Mouse (Mus musculus): ENCODE results near the gene Pitx2.

Gene Pitx2

DNA sequence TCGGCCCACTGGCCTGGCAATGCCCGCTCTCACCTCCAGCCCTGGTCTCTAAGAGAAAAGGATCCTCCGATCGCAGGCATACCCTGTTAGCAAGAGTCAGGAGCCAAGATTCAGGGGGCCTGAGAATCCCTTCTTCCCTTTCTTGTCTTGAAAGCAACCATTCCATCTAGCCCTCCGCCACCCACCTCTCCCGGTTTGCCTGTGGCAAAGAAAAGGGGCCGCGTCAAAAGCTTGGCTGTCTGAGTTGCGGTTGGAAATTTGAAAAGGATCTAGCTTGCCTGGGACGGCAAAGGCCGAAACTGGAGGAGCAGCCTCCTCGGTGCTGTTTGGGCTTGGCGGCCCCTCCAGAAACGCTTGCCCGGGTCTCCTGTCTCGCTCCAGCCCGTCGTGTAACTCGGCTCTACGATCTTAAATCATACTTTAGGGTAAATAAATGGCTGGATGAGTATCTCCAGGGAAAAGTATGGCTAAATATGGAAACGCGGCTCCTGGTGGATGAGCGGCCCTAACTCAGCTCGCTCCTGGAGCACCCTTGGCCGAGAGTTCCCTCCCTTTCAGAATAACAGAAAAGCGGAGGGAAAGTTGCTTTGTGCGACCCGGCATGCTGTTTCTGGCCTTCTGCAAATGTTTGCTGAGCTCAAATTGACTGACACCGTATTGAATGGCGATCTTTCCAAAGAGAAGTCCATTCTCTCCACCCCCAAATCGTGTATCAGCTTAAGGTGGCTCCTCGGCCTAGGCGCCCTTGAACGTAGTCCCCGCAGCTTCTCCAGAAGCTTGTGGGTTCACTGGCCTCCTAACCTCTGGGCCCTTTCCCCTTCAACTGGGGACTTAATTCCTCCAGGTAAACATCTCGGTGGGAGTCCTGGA lies 3.4 kb downstream of the Pitx2 start:
- no peak for DNase-seq

DNA sequence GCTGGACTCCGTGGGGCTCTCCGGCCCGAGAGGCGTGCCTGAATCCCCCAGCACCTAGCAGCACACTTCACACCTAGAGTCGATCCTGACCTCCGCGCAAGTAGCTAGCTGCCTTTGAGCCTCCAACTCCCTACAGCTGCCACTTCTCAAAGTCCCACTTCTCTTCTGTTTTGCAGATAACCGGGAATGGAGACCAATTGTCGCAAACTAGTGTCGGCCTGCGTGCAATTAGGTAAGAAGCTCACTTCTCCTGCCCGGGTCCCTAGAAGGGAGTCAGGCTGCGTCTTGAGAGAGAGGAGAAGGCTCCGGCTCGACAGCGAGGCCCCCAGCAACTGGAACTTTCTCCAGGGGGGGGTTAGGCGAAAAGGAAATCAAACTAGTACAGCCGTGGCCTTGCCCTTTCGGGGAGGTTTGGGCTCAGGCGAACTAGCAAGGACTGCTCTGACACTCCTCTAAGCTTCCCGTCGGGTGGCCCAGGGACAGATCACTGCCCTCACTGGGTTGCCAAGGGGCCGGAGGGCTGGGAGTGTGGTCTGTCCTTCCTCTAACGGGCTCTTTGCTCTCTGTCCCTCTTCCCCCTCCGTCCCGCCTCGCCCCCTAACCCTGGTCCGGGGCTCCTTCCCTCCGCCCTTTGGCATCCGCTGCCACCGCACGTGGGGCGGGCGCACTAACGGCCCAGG lies 4.2 kb downstream of the Pitx2 start:
- DNase-seq: no peak

DNA sequence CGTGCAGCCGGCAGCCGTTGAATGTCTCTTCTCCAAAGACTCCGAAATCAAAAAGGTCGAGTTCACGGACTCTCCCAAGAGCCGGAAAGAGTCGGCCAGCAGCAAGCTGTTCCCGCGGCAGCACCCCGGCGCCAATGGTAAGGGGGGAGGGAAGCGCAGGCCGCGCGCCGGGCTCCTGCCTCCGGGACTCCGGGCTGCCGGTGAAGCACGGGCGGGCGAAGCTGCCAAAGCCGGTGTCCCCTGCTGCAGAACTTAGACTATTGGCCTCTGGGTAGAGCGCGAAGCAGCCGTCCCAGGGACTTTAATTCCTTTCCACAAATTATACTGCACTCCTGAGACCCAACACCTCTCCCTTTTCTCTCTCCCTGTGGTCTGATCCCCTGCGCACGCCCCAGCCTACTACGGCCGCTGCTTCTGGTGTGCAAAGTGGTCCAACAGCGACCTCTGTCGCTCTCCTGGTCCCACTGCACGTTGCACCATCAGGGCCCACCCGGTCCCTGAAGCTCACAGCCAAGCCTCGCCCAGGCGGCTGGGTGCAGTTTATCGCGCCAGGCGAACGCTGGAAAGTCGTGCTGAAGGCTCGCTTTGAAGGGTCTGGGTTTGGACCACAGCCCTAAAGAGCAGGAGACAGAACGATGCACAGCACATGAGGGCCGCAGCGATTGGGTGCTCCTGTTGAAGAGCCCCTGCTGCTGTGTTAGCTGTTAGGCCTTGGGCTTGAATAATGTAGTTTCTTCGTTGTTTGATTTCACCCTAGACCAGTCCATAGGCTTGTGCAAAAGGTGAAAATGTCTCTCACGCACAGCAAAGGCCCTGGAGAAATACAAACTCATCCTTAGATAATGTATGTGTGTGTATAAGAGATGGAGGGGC lies 5.0 kb downstream of the Pitx2 start:
- DNase-seq: peak; percentile 66

DNA sequence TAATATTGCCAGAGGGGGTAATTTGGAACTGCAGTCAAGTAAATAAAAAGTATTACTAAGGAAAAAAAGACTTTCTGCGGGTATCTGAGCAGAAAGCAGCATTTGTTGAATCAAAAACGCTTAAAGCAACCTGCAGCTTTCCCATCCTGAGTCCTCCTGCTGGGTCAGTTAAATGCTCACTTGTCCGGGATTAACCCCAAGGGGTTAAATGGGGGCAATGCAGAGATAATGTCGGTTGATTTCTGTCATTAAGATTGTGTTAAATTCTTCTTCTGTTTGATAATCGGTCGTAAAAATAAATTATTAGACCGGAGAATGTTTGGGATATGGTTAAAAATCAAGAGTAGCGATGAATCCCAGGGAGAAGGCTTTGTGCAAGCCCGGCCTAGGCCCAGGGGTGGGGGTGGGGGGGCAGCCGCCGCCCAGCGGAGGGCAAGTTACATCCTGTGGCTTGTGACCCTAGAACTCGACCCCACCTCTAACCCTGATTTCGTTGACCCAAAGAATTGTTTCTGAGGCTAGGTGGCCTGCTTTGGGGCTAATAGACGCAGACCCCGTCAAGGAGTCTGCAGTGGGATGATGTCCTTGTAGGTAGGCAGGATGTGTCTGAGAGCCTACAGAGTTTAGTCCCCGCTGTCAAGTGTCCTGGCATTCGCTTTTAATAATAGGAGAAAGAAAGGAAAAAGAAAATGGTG lies 6.0 kb downstream of the Pitx2 start:
- DNase-seq: no peak

DNA sequence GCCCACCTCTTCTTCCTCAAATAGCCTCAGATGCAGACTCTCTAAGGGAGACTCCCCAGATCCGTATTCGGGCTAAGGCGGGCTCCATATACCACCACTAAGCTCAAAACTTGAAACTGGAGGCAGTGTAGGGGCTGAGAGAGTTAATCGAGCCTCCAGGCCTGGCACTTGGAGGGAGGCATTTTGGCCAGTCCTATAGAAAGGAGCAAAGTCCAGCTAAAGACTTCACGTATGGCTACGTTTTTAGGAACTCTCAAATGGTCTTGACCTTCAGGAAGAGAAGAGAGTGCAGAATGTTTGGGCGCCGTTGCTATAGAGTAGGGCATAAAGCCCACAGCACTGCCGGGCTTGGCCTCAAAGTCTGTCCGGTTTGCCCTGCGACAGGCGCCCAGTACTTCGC lies 7.1 kb downstream of the Pitx2 start:
- no peak for DNase-seq

DNA sequence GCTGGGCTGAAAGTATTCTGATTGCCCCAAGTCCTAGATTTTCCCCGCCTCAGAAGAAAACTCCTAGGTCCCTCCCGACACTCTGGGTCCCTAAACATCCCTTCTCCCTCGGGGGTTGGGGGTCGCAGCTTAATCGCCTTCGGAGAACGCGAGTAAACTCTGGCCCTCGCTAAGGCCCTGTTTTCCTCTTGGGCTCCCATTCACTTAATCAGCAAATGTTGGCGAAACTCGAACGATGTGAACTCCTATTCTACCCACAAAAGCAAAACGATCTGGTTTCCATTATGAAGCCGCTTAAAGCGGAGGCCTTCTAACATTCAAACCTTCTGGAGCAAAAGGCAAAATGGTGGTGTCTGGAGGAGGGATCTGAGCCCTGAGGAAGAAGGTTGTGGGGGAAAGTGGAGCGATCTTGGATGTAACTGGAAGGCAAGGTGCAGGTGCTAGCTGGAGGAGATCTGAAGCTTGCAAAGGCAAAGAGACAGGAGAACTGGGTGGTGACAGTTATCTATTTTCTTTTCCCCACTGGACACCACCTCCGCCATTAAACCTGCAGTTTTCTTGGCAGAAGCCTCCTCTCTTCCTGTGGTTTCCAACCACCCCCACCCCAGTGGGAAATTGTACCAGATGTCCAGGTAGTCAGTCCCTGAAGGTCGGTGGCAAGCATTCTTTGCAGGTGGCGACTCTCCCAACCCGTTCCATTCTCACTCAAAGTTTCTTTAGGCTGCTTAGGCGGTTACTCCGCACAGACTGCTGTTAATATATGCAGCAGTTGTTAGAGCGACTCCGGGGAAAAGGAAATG lies 7.8 kb downstream of the Pitx2 start:
- no peak for DNase-seq

DNA sequence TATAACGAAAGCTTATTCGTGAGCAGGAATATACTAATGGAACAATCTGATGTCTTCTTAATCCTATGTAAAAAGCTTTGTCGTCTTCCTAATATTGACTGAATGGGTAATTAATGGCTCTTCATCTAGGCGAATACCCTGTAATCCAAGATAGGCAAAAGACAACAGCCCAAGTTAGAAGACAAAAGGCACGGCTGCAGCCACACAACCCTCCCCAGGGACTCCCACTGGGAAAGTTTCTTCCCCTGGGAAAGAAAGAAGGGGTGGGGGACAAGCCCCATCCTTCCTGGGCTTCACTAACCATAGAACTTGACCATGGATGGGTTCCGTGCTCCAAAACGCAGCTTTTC lies 8.3 kb downstream of the Pitx2 start:
- no peak for DNase-seq

DNA sequence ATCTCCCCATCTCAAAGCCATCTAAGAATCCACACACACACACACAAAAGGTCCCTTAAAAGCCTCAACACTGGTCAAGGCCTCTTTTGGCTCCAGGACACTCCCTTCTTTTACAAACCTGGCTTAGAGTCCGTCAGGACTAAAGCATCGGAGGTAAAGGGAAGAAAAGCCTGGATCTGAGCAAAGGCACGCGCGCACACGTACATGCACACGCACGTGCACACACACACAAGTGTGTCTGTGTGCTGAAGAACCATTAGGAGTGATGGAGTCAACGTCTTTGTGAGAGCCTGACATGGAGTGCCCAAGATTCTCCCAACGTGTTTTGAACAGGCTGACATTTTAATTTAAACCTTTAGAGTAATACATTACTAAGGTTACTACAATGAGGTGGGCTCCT lies 8.7 kb downstream of the Pitx2 start:
- no peak for DNase-seq

DNA sequence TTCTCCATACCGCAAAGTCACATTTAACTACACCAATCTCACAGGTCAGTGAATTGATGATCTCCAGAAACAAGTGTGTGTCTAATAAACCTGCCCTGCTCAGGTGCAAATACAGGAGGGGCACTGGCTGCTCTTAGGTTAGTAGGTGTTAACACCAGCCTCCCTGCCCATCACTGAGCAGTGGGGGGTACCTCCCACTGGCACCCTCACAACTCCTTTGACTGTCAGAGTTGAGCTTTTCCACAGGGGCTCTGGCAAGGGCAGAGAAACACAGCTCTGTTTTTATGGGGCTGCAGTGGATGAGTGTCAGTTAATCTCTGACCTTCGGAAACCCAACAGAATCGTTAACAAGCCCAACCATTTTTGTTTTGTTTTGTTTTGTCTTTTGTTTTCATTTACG lies 9.6 kb downstream of the Pitx2 start:
- DNase-seq: no peak

DNA sequence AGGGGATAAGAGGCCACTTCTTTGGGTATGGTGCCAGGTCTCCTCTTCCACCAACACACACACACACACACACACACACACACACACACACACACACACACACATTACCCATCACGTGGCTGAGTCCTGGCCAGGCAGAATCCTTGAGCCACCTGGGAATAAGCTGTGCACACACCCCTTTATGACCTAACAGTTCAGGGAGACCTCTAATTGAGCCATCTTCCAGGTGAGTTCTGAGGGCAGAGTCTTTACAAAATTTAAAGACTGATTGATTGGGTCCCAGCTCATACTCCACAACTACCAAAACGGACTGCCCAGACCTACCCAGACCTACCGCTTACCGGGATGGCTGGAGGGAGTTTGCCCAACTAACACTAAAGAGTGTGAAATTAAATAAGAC lies 10.1 kb downstream of the Pitx2 start:
- DNase-seq: no peak

DNA sequence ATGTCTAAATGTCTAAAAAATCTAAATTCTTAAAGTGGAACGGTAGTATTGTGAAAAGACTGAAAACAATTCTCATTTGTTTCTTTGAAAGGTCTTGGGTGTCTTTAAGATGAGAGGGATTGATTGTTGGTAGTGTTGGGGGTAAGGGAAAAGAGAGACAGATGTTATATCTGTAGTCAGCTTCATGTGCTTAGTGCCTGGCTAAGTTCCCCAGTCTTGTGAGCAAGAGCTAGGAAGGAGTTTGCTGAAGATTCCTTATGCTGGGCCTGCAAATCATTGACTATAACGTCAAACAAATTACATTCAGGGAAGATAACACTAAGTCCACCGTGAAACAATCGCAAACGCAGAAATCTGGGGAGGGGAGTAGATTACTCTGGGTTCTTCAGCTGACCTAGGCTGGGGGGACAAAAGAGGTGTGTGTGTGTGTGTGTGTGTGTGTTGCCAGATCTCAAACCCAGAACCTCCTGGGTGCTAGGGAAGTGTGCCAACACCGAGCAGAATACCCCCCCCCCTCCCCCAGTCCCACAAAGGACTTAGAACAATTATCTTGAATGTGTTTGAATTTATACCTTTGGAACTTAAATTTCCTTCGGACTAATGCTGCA lies 12.5 kb downstream of the Pitx2 start:
- DNase-seq: no peak

DNA sequence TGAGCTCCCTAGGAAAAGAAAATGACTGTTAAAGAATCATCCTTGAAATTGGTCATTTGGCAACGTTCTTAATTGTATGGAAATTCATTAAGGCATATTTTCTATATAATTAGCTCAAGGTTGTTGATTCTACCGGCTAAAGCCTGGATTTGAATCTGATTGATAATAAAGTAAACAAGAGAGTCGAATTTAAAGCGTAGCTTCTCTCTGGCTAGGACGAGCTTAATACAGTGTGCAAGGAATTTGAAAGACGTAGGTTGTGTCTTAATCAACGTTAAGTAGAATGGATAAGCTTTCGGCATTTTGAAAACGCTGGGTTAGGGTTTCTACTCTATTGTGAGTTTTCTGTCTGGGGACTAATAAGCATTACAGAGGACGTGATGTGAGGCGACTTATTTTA lies 13.1 kb downstream of the Pitx2 start:
- no peak for DNase-seq

DNA sequence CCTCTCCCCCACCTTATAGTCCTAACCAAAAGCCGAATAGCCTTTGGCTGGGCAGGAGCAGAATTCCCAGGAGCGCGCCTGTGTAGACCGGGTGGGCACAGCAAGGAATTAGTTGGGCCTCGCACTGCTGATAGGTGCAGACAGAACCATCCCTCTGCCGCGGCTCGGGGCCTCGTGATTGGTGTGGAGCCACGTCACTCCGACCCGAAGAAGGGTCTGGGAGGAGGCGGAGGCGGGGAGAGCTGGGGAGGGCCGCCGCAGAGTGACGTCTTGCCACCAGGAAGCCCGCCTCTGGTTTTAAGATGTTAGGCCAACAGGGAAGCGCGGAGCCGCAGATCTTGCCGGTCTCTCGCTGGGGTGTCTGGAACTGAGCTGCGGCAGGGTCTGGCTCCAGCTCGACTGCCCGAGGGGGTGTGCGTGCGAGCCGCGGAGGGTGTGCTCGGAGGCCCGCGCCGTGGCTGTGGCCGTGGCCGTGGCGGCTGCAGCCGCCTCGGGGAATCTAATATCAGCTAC lies 14.0 kb downstream of the Pitx2 start:
- DNase-seq: peak; percentile 81

DNA sequence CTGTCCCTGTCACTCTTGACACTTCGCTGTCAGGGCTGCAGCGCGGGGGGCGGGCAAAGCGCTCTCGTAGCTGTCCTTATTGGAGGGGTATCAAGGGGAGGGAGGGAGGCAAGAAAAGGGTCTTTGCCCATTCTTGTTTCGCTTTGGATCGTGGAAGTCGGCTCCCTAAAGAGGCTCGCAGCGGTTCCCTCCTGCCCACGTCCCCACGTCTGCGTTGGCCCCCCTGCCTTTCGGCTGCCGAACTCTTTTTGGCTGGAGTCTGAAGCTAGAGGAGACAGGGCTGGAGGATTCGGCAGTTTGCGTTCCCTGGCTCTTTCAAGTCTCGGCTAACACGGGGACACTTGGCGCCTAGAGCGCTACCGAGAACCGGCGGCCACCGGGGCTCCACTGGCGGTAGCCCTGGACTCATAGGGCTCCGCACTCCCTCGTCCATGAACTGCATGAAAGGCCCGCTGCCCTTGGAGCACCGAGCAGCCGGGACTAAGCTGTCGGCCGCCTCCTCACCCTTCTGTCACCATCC lies 14.5 kb downstream of the Pitx2 start:
- no peak for DNase-seq

DNA sequence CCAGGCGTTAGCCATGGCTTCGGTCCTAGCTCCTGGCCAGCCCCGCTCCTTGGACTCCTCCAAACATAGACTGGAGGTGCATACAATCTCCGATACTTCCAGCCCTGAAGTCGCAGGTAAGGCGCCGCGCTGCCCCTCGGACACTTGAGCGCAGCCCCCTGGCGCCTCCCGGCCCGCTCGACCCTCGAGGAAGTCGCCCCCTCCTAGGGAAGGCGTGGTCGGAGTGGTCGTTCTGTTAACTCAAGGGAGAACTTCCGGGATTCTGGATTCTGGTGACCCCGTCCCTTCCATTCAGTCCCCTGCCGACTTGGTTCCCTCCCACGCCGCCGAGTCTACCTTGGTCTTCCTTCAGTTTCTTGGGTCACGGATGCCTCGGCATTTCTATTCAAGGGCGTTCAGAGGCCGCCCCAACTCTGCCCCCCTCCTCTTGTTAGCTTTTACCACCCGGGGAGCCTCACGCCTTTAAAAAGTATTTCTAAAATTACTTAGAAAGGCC lies 15.0 kb downstream of the Pitx2 start:
- DNase-seq: no peak

DNA sequence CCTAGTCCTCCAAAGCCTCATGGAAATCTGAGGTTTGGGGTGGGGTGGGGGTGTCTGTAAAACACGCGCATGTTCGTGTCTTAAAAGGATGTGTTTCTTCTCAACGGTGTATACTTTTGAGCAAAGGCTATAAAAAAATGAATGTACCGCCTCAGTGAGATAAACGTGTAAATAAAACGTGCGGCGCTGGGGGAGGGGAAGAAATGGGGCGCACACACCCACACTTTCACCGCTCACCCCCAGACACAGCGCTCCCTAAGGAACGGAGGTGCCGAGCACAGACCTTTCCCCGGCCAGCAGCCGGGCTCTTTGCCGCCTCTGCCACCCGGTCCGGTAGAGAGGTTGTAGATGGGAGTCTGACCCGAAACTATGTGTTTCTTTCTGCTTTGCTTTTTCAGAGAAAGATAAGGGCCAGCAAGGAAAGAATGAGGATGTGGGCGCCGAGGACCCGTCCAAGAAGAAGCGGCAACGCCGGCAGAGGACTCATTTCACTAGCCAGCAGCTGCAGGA lies 15.6 kb downstream of the Pitx2 start:
- DNase-seq: no peak

DNA sequence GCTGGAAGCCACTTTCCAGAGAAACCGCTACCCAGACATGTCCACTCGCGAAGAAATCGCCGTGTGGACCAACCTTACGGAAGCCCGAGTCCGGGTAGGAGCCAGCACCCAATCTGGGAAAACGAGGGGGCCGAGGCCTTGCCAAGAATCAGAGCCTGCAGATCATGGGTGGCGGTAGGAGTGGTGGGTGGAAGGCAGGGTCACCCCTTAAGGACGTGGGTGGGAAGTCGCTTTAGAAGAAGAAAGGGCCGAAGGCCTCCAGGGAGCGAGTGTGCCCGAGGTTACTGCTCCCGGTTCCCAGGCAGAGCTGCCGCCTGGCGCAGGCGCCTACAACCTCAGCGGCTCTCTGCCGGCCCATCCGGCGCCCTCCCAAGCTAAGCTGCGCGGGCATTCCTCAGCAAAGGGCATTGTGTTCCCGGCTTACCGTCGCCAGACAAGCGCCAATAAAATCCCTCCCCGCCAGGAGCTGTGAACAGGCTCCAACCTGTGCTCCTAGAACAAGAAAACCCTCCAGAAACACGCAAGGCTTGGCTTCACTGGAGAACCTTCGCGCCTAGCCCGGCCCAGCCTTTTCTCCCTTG lies 16.2 kb downstream of the Pitx2 start:
- DNase-seq: peak; percentile 52

DNA sequence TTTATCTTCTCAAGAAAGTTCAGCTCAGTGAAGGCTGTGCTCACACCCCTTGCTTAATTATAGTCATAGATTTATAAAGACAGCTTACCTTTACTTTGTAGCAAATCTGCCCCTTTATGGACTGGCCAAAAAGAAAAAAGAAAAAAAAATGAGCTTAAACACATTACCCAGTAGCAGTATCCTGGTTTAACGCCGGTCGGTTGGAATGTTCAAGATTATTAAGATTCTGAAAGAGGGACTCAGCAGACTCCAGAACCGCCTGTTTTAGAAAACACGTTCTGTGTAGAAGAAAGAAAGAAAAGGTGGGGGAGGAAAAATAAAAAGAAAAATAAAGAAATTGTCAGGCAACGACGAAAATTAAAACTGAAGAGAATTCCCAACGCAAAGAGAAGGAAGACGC lies 16.8 kb downstream of the Pitx2 start:
- DNase-seq: no peak

DNA sequence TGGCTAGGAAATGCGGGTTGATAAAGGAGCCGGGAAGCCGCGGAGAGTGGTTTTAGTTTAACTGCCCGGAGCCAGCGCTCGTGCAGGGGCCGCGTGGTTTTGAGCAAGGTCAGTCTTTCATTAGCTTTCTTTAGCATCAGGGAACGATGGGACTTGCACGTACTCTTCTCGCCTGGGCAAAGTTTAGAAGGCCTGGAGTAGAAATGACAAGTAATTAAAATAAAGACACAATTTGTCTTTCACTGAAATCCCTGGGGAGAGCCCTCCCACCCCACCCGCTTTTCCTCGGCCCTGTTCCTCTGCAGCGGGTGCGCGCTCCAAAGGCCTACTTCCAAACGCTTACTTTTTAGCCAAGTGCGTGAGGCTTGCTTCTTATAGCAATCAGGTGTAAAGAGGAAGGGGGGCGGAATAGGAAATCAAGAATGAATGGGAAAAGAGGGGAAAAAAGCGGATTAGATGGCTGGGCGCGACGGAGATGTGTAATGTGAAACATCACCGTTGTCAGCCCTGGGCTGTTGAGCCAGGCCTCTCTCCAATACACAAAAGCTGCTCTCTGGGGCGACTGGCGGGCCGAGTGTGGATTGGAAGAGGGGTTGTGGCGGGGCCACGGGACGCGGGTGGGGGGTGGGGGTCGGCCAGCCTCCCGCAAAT lies 17.4 kb downstream of the Pitx2 start:
- DNase-seq: peak; percentile 56

DNA sequence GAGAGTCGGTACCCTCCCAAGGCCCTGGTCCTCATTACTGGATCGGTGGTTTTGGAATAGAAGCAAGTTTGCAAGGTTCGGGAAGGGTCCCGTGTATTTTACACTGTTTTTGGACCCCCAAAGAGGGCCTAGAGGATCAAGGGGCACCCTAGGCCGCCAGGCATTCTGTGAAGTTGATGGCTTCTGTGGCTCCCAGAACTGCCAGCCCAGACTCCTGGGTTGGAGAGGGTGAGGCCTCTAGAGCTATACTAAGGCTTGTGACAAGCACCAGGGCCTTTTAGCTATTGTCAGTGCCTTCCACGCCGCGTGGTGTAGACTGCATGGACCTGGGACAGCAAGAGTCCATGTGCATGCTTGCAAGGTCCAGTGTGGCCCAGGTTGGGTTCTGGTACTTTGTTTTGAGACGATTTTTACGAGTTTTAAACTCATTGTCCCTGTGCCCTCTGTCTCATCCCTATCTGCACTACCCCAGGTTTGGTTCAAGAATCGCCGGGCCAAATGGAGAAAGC lies 18.2 kb downstream of the Pitx2 start:
- no peak for DNase-seq
